Mouse (Mus musculus): ENCODE data around the gene Pde1b. TPM values are rescaled to one million over a fixed set of nuclear protein-coding genes. Genes with fewer than 3 reads are reported as not detected.

Pde1b gene
- total RNA-seq, 1 experiment, result 12.0 TPM

DNA sequence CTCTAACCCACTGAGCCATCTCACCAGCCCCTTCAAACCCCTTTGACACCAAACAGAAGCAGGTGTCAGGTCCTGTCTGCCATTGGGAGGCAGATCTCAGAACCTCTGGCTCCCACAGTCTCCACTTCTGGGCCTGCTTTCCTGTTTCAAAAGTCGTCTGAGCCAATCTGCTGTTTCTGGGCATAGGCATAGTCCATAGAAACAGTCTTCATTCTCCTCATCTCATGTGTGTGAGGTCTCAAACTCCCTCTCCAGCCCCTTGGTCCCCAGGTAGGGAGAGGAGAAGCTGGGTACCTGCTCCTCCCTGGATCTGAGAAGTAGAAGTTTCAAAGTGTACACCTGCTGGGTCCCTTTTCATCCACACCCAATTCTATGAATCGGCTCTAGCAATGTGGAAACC lies 33.6 kb downstream of the Pde1b start:
- Histone ChIP-seq H3K4me1 (ENCODE audit: control insufficient read depth in 2 of 2, insufficient read depth in 2 of 2, low read length in 2 of 2, poor library complexity in 1 of 2) (peaks cover 0 to 18% of the 10 kb centered on the region in 2 experiments; a peak in 2 of 4 replicates), H3K27ac (ENCODE audit: insufficient read depth, low read depth, low read length, poor library complexity, severe bottlenecking) (no peak overlapping the region), H3K36me3 (ENCODE audit: control insufficient read depth, insufficient read depth, low read length, poor library complexity, severe bottlenecking) (no peaks in the 10 kb centered on the region; the same call in 1 of the 2 replicates), H3K9ac (ENCODE audit: insufficient read depth, low read depth, low read length, poor library complexity, severe bottlenecking) (no peak overlapping the region), H3K9me3 (ENCODE audit: control insufficient read depth, insufficient read depth, low read depth, low read length) (no peaks in the 10 kb centered on the region), H3K4me3 (ENCODE audit: insufficient read depth in 1 of 2, low read depth in 1 of 2, low read length in 2 of 2, poor library complexity in 1 of 2, severe bottlenecking in 1 of 2) (peak overlapping the region in 1 of 2 experiments; percentile 79; a peak in 2 of 4 replicates)
- no peak for TF ChIP-seq HCFC1 (IDR thresholded peaks at IDR 0.05; ENCODE audit: borderline replicate concordance, insufficient read depth, low read length)
- in situ Hi-C loops (cut with MboI; ENCODE audit: low sequenced_read_pairs in 2 of 2, unreplicated experiment in 2 of 2), result no loop called here
- no peak for DNase-seq (ENCODE audit: low read depth, low spot score)

DNA sequence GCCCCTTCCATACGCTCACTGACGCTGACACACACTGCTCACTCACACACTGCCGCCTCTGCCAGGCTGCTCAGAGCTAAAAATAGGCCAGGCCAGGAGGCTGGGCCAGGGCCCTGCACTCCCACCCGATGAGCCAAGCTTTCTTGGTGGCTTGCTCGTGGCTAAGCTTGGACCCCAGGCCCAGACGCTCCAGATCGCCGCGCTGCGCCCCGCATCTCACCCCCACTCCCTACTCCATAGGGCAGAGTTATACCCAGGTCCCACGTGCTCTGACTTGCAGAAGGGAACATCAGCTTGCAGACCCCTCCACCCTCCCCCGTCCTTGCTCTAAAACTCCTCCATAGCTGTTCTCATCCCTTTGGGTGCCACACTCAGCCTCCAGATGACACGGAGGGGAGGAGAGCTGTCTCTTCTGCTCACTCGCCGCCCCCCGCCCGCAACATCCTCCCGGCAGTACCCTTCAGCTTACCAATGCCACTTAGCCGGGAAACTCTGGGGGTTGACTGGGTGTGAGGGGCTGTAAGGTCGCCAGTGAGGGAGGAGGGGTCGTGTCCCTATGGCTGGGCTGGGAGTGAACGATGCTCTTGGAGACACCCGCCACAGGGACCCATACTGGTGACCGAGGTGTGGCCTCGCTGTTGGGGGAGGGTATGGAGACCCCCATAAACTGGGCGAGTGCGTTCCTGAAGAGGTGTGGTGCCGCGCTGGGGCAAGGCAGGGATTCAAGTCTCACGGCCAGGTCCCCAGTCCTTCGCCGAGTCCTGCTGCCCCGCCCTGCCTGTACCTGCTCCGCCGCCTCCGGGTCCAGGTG lies 34.4 kb downstream of the Pde1b start:
- H3K4me3 ChIP-seq (ENCODE audit: insufficient read depth in 1 of 2, low read depth in 1 of 2, low read length in 2 of 2, poor library complexity in 1 of 2, severe bottlenecking in 1 of 2), result peak overlapping the region; percentile 72 to 79
- no peaks in the 10 kb centered on the region; the same call in 1 of the 2 replicates for H3K36me3 ChIP-seq (ENCODE audit: control insufficient read depth, insufficient read depth, low read length, poor library complexity, severe bottlenecking)
- in situ Hi-C loops (cut with MboI; ENCODE audit: low sequenced_read_pairs in 2 of 2, unreplicated experiment in 2 of 2), result no loop called here
- no peak overlapping the region for H3K27ac ChIP-seq (ENCODE audit: insufficient read depth, low read depth, low read length, poor library complexity, severe bottlenecking)
- DNase-seq (ENCODE audit: low read depth, low spot score), result no peak
- peak overlapping the region; percentile 71 for H3K9ac ChIP-seq (ENCODE audit: insufficient read depth, low read depth, low read length, poor library complexity, severe bottlenecking)
- H3K4me1 ChIP-seq (ENCODE audit: control insufficient read depth in 2 of 2, insufficient read depth in 2 of 2, low read length in 2 of 2, poor library complexity in 1 of 2), result peaks cover 0 to 18% of the 10 kb centered on the region in 2 experiments; a peak in 2 of 4 replicates
- TF ChIP-seq CHD2 (IDR thresholded peaks at IDR 0.05; ENCODE audit: low read depth, low read length), result no peak
- no peak for TF ChIP-seq ZNF384 (IDR thresholded peaks at IDR 0.05; ENCODE audit: low read depth, low read length)
- TF ChIP-seq ZC3H11A (IDR thresholded peaks at IDR 0.05; ENCODE audit: borderline replicate concordance, low read depth, low read length), result no peak
- no peak for TF ChIP-seq HCFC1 (IDR thresholded peaks at IDR 0.05; ENCODE audit: borderline replicate concordance, insufficient read depth, low read length)
- no peak for TF ChIP-seq MAFK (IDR thresholded peaks at IDR 0.05; ENCODE audit: insufficient read depth, low read depth, low read length)
- no peaks in the 10 kb centered on the region for H3K9me3 ChIP-seq (ENCODE audit: control insufficient read depth, insufficient read depth, low read depth, low read length)

DNA sequence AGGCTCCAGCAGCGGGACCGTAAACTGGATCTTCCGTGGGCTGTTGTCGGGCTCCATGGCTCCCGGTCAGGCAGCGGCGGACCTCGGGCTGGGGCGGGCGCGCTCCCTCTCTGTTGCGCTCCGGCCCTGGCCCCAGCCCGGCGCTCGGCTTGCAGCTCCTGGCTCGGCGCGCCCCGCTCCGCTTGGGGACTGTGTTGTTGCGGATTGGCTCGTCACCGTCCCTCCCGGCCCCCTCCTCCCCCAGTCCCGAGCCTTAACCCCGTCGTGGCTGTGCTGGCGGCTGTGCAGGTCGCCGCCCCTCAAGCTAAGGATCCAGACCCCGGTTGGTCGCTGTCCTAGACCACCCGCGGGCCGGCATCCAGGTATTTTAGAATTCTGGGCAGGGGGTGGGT lies 35.0 kb downstream of the Pde1b start, which contains the start of gene Ppp1r1a:
Gene Ppp1r1a (minus strand): TSS at position 182 of the 392 bp plus-strand sequence.
- TF ChIP-seq ZNF384 (IDR thresholded peaks at IDR 0.05; ENCODE audit: low read depth, low read length) (no peak), HCFC1 (IDR thresholded peaks at IDR 0.05; ENCODE audit: borderline replicate concordance, insufficient read depth, low read length) (peak; percentile 32; the same call in 1 of the 2 replicates)
- Histone ChIP-seq H3K27ac (ENCODE audit: insufficient read depth, low read depth, low read length, poor library complexity, severe bottlenecking) (no peak within 1 kb of the TSS), H3K4me1 (ENCODE audit: control insufficient read depth in 2 of 2, insufficient read depth in 2 of 2, low read length in 2 of 2, poor library complexity in 1 of 2) (peaks cover 0 to 18% of the 10 kb centered on the region in 2 experiments; a peak in 2 of 4 replicates), H3K36me3 (ENCODE audit: control insufficient read depth, insufficient read depth, low read length, poor library complexity, severe bottlenecking) (no peaks in the 10 kb centered on the region; the same call in 1 of the 2 replicates), H3K9me3 (ENCODE audit: control insufficient read depth, insufficient read depth, low read depth, low read length) (no peaks in the 10 kb centered on the region), H3K9ac (ENCODE audit: insufficient read depth, low read depth, low read length, poor library complexity, severe bottlenecking) (peak within 1 kb of the TSS; percentile 71), H3K4me3 (ENCODE audit: insufficient read depth in 1 of 2, low read depth in 1 of 2, low read length in 2 of 2, poor library complexity in 1 of 2, severe bottlenecking in 1 of 2) (peak within 1 kb of the TSS; percentile 72 to 79)
- in situ Hi-C loops (cut with MboI; ENCODE audit: low sequenced_read_pairs in 2 of 2, unreplicated experiment in 2 of 2), result no loop called here
- peak; percentile 62 for DNase-seq (ENCODE audit: low read depth, low spot score)

DNA sequence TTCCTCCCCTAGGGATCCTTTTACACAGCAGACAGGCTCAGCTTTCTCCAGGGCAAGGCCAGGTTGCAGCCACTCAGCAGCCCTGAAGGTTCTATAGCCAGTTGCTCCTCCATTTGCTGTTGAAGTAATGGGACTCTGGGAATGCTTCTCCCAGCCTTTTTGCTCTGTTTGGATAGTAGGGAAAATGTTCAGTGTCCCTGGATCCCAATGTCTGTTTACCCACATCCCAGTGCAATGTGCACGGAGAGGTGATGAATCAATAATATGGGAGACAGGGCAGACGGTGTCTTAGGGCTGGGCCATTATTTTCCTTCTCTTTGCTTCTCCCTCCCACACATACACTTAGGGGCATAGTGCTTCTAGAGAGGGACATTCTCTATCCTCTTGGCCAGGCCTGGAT lies 36.4 kb downstream of the Pde1b start:
- H3K4me1 ChIP-seq (ENCODE audit: control insufficient read depth in 2 of 2, insufficient read depth in 2 of 2, low read length in 2 of 2, poor library complexity in 1 of 2), result peaks cover 0 to 18% of the 10 kb centered on the region in 2 experiments; a peak in 2 of 4 replicates
- no peaks in the 10 kb centered on the region for H3K9me3 ChIP-seq (ENCODE audit: control insufficient read depth, insufficient read depth, low read depth, low read length)
- no peak overlapping the region for H3K9ac ChIP-seq (ENCODE audit: insufficient read depth, low read depth, low read length, poor library complexity, severe bottlenecking)
- in situ Hi-C loops (cut with MboI; ENCODE audit: low sequenced_read_pairs in 2 of 2, unreplicated experiment in 2 of 2), result no loop called here
- no peak for DNase-seq (ENCODE audit: low read depth, low spot score)
- no peak for TF ChIP-seq HCFC1 (IDR thresholded peaks at IDR 0.05; ENCODE audit: borderline replicate concordance, insufficient read depth, low read length)
- TF ChIP-seq CHD2 (IDR thresholded peaks at IDR 0.05; ENCODE audit: low read depth, low read length), result no peak
- no peak for TF ChIP-seq ZC3H11A (IDR thresholded peaks at IDR 0.05; ENCODE audit: borderline replicate concordance, low read depth, low read length)
- TF ChIP-seq ZNF384 (IDR thresholded peaks at IDR 0.05; ENCODE audit: low read depth, low read length), result no peak
- no peak for TF ChIP-seq MAFK (IDR thresholded peaks at IDR 0.05; ENCODE audit: insufficient read depth, low read depth, low read length)
- no peak overlapping the region for H3K4me3 ChIP-seq (ENCODE audit: insufficient read depth in 1 of 2, low read depth in 1 of 2, low read length in 2 of 2, poor library complexity in 1 of 2, severe bottlenecking in 1 of 2)
- no peak overlapping the region for H3K27ac ChIP-seq (ENCODE audit: insufficient read depth, low read depth, low read length, poor library complexity, severe bottlenecking)
- H3K36me3 ChIP-seq (ENCODE audit: control insufficient read depth, insufficient read depth, low read length, poor library complexity, severe bottlenecking), result no peaks in the 10 kb centered on the region; the same call in 1 of the 2 replicates

Measured in ES-E14 (cell line).